Mouse (Mus musculus): ENCODE measurements around the gene Nceh1.

DNA sequence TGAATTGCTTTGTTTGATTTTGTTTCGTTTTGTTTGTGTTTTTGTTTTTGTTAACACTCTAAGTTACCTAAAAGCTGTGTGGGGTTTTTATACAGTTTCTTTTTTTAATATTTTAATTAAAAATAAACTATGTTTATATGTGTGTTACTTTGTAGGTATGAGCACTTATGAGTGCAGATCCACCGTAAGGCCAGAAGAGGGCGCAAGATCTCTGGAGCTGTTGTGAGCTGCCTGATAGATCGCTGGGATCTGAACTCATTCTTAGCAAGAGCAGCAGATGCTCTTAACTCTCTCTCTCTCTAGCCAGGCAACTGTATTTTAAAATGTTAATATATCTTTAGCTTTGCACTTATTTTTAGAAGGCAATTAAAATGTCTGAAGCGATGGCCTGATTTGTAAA is 101.5 kb downstream of the Nceh1 start:
- TF ChIP-seq CTCF (IDR thresholded peaks at IDR 0.05; ENCODE audit: control insufficient read depth, insufficient read depth, insufficient replicate concordance, low read depth, low read length) (peak; percentile 61; the same call in 1 of the 2 replicates), POLR2A (IDR thresholded peaks at IDR 0.05; ENCODE audit: control insufficient read depth, low read depth, low read length) (no peak)

Measured in testis, adult 2 months (tissue).